Mouse (Mus musculus): Measurements from ENCODE around the gene Zfp607b.

The Zfp607b gene

DNA sequence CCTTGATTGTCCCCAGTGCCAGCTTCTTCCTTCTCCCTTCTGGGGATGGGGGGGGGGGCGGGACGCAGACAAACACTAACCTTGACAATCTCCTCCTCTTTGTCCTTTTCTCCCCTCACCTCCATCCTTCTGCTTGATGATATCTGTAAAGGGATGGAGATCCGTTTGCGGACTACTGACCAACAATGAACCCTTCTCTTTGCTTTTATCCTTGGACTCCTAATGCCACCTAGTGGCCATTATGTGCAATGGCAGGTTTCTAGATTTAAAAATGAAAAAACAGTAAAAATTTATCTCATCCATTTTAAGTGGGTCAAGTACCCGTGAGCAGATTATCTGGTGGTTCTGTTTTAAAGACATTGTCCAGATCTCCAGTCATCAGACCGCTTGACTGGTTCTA lies 3.5 kb upstream of the Zfp607b start:
- DNase-seq (ENCODE audit: low spot score) = no peak

DNA sequence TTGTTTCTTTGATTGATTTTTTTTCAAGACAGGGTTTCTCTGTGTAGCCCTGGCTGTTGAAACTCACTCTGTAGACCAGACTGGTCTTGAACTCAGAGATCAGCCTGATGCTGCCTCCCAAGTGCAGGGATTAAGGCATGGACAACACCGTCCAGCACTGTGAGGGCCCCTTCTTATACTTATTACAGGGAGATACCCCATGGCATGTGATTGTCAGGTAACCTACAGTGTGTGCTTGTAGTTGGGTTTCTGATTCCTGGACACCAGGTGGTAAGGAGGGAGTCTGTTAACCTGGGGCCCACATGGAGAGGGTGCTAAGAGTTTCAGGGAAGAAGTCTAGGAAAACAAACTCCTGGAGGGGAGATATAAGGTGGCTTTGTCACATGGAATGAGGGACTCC lies 2.1 kb upstream of the Zfp607b start:
- DNase-seq (ENCODE audit: low spot score) = no peak

DNA sequence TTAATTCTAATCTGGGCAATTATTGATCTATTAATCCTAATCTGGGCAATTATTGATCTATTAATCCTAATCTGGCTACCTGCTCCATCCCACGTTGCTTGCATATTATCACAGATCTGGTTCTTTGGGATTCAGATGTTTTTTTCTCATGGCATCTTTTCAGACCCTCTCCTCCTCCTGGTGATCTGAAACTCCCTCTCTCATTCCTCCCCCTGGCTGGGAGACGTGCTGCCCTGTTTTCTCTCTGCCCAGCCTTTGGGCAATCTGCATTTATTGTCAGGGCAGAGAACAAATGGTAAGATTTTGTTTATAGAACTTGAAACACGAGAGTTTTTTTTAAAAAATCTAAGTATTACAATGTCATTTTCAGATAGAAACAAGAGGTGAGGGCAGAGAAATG lies 1.3 kb upstream of the Zfp607b start:
- DNase-seq (ENCODE audit: low spot score) = no peak

DNA sequence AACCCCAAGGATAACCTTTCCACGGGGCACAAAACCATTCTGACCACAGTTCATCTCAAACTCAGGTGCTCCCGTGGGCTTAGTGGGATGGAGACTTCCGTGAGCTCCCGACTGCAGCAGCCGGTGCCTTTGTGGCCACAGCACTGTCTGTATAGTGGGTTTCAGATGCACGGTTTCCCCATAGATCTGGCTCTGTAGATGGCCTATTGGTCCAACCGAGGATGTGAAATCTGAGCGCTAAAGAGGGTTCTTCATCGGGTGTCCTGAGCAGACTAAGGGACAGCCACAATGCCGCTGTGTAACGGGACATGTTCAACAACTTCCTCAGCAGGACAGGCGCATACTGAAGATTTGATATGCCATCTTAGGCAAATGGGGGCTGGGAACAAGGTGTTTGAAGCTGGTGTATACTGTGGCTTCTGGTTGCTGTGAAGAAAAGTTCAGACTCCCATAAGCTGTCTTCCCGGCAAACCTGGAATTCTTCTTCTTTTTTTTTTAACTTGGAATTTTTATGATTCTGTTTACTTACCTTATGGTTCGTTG lies 823 bp upstream of the Zfp607b start:
- no peak for DNase-seq (ENCODE audit: low spot score)

DNA sequence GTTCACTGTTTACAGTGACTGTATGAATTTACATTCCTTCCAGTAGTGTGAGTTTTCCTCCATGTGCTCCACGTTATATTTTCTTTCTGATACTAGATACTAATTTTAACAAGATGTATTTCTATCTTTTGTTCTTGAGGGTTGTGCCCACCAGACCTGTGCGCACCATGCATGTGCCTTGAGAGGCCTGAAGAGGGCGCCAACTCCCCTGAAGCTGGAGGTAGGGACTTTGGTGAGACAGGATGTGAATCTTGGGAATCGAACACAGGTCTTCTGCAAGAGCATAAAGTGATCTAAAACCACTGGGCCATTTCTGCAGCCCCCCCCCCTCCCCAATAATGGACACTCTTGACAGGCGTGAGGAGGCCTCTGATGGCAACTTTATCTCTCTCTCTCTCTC lies 1.9 kb downstream of the Zfp607b start:
- DNase-seq (ENCODE audit: low spot score) = no peak

DNA sequence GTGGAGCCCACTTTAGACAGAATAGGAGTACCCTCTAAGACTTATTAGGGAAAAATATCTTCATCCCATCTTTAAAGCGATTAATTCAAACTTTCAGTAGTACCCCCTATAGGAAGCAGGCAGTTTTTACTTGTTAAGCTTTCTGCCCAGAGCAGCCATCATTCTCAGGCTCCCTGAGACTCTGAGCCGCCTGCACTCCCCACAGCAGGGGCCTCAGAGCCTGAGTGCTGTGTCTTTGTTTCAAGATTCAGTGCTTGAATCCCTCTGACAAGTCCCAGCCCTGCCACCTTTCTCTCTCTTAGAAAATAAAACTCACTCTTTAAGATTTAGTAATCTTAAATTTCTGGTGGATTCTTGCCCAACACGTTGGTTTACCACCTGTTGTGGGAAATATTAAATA lies 7.6 kb downstream of the Zfp607b start:
- DNase-seq (ENCODE audit: low spot score) = no peak

DNA sequence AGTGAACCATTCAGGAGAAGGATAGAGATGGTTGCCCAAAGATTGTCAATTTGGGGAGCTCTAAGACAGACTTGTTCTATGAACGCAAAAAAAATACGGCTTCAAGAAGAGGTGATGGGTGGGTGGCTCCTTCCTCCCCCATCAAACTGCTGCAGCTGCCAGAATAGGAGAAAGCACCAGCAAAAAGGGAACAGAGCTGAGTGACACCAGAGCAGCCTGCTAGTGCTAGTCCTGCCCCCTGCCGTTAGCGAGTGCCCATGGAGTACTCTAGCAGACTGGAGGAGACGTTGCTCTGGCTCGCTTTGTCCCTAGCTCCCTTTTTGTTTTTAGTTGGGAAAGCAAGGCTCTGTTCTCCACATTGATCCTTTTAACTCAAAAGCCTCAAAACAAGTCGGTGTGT lies 21.3 kb downstream of the Zfp607b start:
- DNase-seq (ENCODE audit: low spot score) = no peak

DNA sequence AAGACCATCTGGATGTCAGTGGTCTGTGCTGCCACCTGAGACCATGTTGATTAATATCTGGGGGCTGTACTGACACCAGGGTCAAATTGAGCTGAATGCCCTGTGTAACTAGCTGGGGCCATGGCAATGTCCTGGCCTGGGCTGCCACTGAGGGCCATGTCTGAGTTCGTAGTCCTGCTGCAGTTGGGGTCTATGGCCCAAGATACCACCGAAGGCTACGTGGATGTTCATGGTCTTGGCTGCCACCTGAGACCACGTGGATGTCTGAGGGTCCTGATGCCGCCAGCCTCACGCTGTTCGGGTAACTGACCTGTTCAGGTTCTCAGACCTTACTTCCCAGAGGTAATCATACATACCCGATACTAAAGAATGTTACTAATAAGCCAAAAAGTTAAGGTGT lies 32.8 kb downstream of the Zfp607b start:
- DNase-seq (ENCODE audit: low spot score) = no peak

DNA sequence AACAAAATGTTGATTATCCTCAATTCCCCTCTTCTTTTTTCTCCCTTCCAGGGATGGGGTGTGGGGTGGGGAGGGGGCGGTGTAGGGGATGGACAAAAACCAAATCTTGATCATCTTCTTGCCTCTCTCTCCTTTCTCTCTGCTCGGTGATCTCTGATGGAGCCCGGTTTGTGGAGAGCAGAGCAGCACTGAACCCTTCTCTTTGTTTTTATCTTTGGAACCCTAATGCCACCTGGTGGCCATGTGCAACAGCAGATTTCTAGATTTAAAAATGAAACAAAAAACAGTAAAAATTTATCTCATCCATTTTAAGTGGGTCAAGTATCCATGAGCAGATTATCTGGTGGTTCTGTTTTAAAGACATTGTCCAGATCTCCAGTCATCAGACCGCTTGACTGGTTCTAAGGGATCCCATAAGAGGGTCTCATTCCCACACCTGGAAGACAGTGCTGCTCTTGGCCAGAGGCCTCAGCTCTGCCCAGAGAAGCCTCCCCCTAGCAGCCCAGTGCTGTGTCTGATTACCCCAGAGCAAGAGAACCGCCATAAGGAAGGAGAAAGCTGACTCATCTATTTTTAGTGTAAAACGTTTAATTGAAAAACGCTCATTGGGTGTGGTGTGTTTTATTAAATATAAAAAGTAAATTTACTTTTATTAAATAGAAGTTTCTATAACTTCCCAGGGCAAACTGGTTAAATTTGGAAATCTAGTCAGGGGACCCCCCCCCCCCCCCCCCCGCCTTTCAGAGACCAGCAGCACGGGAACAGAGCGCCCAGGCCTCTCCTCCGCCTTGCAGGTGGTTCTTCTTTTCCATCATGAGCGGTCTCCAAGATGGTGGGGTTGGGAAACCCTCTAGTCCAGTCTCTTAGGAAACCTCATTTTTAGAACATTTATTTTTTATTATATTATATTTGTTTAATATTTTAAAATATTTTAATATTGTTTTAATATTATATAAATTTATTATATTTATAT lies 36.7 kb downstream of the Zfp607b start:
- no peak for DNase-seq (ENCODE audit: low spot score)

DNA sequence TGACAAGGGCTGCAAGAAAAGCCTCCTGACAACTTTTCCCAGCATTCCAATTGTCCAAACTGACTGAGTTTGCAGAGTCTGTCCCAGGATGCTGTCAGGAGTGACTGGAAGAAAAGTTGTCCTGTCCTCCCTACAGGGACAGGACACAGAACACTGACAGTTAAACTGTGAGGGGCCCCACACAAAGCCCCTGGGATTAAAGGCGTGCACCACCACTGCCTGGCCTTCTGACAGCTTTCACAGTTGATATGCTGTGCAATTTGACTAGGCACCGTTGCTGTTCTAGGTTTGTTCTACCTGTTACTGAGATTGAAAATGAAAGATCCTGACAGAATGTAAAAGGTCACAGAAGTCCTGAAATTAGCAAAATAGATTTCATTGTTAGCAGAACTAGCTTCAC lies 38.3 kb downstream of the Zfp607b start:
- no peak for DNase-seq (ENCODE audit: low spot score)

DNA sequence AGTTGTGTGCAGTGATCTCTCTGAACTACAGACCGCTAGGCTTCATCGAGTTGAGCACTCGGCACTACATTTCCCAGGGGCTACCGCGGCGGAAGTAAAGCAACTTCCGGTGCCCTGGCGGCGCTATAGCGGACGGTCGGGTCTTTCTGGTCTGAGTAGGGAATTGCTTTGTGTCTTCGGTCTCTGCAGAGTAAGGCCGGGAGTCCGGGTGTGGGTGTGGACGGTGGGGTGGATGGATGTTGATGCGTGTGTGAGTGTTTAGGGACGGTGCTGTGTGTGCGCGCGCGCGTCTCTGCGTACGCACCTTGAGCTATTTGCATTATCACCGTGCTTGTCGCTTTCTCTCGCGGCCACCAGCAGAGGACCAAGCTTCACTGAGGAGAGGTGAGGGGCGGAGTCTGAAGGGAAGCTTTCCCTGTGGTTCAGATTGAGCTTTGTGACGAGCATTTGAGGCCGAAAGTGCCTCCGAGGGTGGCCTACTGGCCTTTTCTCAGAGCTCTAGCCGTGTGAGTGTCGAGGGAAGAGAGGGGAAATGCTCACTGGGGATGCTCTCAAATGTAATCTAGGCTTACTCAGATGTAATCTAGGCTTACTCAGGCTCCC lies 42.2 kb downstream of the Zfp607b start, which contains the start of gene Zfp60:
Zfp60 (plus strand) TSS at position 109 of the 603 bp plus-strand sequence.
- DNase-seq (ENCODE audit: low spot score) = peak; percentile 83

DNA sequence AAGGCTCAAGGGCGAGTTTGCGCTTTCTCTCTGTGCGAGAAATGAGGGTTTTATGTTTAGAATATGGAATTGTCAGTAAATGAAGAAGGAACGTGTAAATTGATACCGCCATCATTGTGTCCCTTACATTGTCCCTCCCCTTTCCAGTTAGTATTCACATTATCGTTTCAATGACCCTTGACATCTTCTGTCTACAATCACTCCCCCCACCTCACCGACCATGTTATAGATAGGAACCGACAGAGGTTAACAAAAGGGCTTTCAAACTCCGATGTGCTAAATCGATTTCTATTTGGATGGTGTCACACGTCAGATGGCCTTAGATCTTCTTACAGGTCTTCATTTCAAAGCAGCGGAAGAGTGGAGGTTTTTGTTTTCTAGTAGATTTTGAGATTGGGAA lies 42.8 kb downstream of the Zfp607b start:
- DNase-seq (ENCODE audit: low spot score) = no peak

DNA sequence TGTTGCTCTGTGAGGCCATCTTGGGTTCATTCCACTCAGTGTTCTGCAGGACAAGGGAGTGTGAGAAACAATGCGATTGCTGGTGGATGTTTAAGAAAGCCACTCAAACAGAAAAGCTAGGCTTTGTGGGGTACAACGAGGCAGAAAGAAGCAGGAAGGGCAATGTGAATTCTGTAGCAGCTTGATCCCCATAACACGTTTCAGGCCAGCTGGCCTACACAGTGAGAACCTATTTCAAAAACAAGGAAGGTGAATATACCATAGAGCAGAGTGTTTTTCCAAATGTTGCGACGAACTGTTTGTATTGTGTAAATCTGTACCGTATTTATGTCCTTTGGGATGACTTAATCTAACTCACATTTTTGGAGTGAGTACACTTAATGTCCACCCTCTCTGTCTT lies 43.4 kb downstream of the Zfp607b start:
- DNase-seq (ENCODE audit: low spot score) = no peak

DNA sequence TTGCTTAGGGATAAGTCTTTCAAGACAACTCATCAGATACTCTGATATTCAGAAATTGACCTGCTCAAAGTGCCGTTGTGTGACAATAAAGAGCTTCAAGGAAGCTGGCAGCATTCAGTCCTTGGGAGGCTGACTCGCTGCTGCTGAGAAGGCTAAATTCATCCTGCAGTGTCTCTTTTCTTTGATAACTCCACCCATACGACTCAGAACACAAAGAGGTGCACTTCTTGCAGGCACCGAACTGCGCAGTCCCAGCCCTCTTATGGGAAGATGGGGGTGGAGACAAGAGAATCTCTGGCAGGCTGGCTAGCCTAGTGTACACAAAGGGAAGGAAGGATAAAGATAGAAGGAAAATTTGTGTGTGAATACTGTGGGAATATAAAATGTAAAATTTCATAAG lies 46.3 kb downstream of the Zfp607b start:
- no peak for DNase-seq (ENCODE audit: low spot score)

Data from testis, postnatal 14 days (tissue).